Mouse (Mus musculus) stomach, postnatal 0 days (tissue): ENCODE results near the gene Rhox6.
"Not testable (repeated sequence)": the region's sequence is repeated elsewhere in the genome, so short reads cannot be mapped to it uniquely, and the experiment has no call there.

Experiments used
- CTCF ChIP-seq: IDR thresholded peaks from 2 replicates; pipeline ENCODE4 v1.5.1; 2016; ENCODE audit warnings: antibody characterized with exemption, low read depth, mild to moderate bottlenecking, moderate library complexity
- EP300 ChIP-seq: optimal IDR thresholded peaks from 2 replicates; pipeline ENCODE3; 2016; ENCODE audit warnings: antibody characterized with exemption

GRCm38 (mm10) chrX:37826610-37827009 is at the start of gene Rhox6:
- TF ChIP-seq CTCF, EP300: not testable (repeated sequence)
